Mouse (Mus musculus) erythroblast, embryonic 14.5 days (primary cell): Measurements from ENCODE around the gene Vmn2r7. TPM values are rescaled to one million over a fixed set of nuclear protein-coding genes. Genes with fewer than 3 reads are reported as not detected.
"Not testable (repeated sequence)": the region's sequence is repeated elsewhere in the genome, so short reads cannot be mapped to it uniquely, and the experiment has no call there.

Experiments used
- H3K27me3 ChIP-seq: 2 replicates; pipeline ENCODE4 v1.6.1; 2012; ENCODE audit warnings: inconsistent platforms; ENCODE audit not compliant: control insufficient read depth
- H3K36me3 ChIP-seq: 2 replicates; pipeline ENCODE4 v1.6.1; 2012; ENCODE audit warnings: mild to moderate bottlenecking, inconsistent platforms; ENCODE audit not compliant: control insufficient read depth
- H3K4me1 ChIP-seq: 2 replicates; pipeline ENCODE4 v1.6.1; 2012; ENCODE audit warnings: inconsistent platforms; ENCODE audit not compliant: control insufficient read depth
- H3K4me3 ChIP-seq: replicated peaks from 2 replicates; pipeline ENCODE3; 2012; ENCODE audit warnings: moderate library complexity, mild to moderate bottlenecking, inconsistent platforms
- H3K9me3 ChIP-seq: 2 replicates; pipeline ENCODE4 v1.6.1; 2012; ENCODE audit warnings: low read length, inconsistent platforms, mixed read lengths; ENCODE audit not compliant: control insufficient read depth
- GATA1 ChIP-seq: IDR thresholded peaks from 2 replicates; pipeline ENCODE4 v1.6.1; 2012; ENCODE audit warnings: low read length, inconsistent platforms, mixed read lengths
- TAL1 ChIP-seq: IDR thresholded peaks from 3 replicates; pipeline ENCODE4 v1.6.1; 2012; ENCODE audit warnings: low read length, inconsistent platforms, mixed read lengths
- polyA plus RNA-seq: library from polyadenylated mRNA; stranded (reverse); fragments of >175 nt; gene quantifications from 2 replicates; pipeline ENCODE4 v1.2.3, GENCODE M21; 2012

Gene Vmn2r7
- polyA plus RNA-seq, 1 experiment, result not detected

- H3K36me3 ChIP-seq, result no peaks in the 10 kb centered on the region
- no peak for TF ChIP-seq TAL1
- TF ChIP-seq GATA1, result no peak
- H3K9me3 ChIP-seq, result no peaks in the 10 kb centered on the region; the same call in 1 of the 2 replicates
- H3K4me1 ChIP-seq, result no peaks in the 10 kb centered on the region
- H3K4me3 ChIP-seq, result no peak overlapping the region
- H3K27me3 ChIP-seq, result no peaks in the 10 kb centered on the region
Observed at GRCm38 (mm10) chr3:64782901-64783300, 61.7 kb downstream of the Vmn2r7 start.

- TF ChIP-seq GATA1 (no peak), TAL1 (no peak)
- Histone ChIP-seq H3K4me3 (no peak overlapping the region), H3K9me3 (no peaks in the 10 kb centered on the region), H3K27me3 (no peaks in the 10 kb centered on the region), H3K4me1 (no peaks in the 10 kb centered on the region), H3K36me3 (no peaks in the 10 kb centered on the region)
Observed at GRCm38 (mm10) chr3:64772132-64772531, 72.4 kb downstream of the Vmn2r7 start.

- Histone ChIP-seq H3K9me3 (no peaks in the 10 kb centered on the region), H3K27me3 (no peaks in the 10 kb centered on the region), H3K4me3 (no peak overlapping the region), H3K36me3 (no peaks in the 10 kb centered on the region), H3K4me1 (no peaks in the 10 kb centered on the region)
- no peak for TF ChIP-seq GATA1
- TF ChIP-seq TAL1, result no peak
Observed at GRCm38 (mm10) chr3:64756145-64756544, 88.4 kb downstream of the Vmn2r7 start.

- not testable (repeated sequence) for H3K4me1 ChIP-seq, H3K36me3 ChIP-seq, H3K9me3 ChIP-seq, H3K4me3 ChIP-seq, H3K27me3 ChIP-seq
Observed at GRCm38 (mm10) chr3:64727187-64727970, 117.2 kb downstream of the Vmn2r7 start.

GRCm38 (mm10) chr3:64725736-64726135, 118.8 kb downstream of the Vmn2r7 start:
- not testable (repeated sequence) for H3K27me3 ChIP-seq, H3K4me1 ChIP-seq, H3K9me3 ChIP-seq, H3K4me3 ChIP-seq, H3K36me3 ChIP-seq

GRCm38 (mm10) chr3:64676069-64676468, 168.5 kb downstream of the Vmn2r7 start:
- H3K9me3 ChIP-seq, H3K4me1 ChIP-seq, H3K27me3 ChIP-seq, H3K4me3 ChIP-seq, H3K36me3 ChIP-seq: not testable (repeated sequence)
